Mouse (Mus musculus): Measurements from ENCODE around the gene Polr2a. TPM values are rescaled to one million over a fixed set of nuclear protein-coding genes. Genes with fewer than 3 reads are reported as not detected.

Polr2a gene
- polyA plus RNA-seq, 1 experiment from 2014 or later = 32.2 TPM

DNA sequence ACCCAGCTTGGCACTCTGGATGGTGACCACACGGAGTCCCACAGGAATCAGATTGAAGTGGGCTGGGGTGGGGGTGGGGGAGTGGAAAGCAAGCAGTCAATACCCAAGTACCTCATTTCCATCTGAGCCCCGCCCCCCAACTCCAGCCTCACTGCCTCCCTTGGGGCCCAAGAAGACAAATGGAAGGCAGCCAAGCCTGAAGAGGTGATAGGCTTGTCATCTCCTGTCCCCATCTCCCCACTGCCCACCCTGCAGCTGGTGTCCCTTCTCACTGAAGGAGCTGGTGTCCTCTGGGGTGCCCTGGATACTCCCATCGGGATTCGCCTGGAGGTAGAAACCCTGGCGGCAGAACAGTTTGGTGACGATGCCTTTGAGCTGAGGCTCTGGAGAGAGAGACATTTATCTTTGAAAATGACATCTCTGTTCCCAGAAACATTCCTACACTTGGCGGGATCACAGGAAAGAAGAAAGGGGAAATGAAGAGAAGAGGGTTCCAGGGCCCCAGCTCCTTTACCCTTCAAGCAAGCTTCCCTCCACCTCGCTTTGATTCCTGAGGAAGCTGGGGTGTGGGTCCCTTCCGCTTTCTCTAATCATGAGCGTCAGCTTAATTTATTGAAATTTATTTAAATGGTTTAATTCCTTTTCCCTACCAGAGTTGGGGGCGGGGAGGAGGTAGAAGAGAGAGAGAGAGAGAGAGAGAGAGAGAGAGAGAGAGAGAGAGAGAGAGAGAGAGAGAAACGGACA lies 41.1 kb upstream of the Polr2a start:
- 16% methylated on average over 12 of the region's 12 CpGs for WGBS
- ATAC-seq (ENCODE audit: low FRiP score) = no peak
- Histone ChIP-seq H3K9ac (peak overlapping the region; percentile 73; the same call in 1 of the 2 replicates), H3K27ac (peak overlapping the region; percentile 93), H3K9me3 (replicated peaks) (no peaks in the 10 kb centered on the region), H3K27me3 (peaks cover 57% of the 10 kb centered on the region), H3K4me3 (peak overlapping the region; percentile 53), H3K4me1 (peaks cover 64% of the 10 kb centered on the region), H3K36me3 (no peaks in the 10 kb centered on the region), H3K4me2 (replicated peaks) (peak overlapping the region; percentile 90)

DNA sequence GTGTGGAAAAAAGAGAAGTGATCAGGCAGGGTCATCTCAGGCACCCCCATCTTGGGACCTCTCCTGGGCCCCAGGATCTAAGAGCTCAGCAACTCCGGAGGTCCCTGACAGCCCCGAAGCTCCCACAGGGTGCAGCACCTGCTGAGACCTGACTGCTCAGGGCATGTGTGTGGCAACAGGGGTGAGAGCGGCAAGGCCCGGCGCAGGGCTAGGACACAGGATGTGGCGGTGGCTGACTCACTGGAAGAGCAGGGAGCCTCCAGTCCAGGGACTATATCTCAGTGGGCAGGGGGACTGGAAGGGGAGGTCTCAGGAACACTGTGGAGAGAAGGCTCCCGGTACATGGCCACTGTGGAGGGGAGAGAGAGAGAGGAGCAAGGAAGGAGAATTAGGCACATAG lies 39.5 kb upstream of the Polr2a start:
- Histone ChIP-seq H3K4me3 (no peak overlapping the region), H3K9me3 (replicated peaks) (no peaks in the 10 kb centered on the region), H3K4me2 (replicated peaks) (no peak overlapping the region), H3K27me3 (peaks cover 53% of the 10 kb centered on the region), H3K4me1 (peaks cover 48% of the 10 kb centered on the region), H3K27ac (no peak overlapping the region), H3K9ac (no peak overlapping the region), H3K36me3 (no peaks in the 10 kb centered on the region)
- ATAC-seq (ENCODE audit: low FRiP score) = no peak
- 76% methylated on average over 7 of the region's 7 CpGs for WGBS

DNA sequence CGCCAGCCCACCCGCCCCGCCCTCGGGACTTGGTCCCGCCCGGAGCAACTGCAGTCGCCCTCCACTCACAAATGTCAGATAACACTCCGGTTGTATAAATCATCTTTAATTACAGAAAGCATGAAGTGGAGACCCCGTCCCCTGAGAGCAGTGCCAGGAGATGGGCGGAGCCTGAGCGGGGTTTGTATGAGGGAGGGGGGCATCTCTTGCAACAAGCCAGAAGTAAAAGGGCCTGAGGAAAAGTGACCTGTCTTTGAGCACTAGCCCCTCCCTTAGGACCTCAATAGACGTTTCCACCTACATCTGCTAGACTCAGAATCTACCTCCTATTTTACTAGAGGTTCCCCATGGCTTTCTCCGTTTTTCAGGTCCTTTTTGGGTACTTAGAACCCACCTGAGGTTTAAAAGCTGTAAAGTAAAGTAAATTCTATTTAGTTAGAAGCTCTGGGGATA lies 37.6 kb upstream of the Polr2a start:
- Histone ChIP-seq H3K4me1 (peaks cover 30% of the 10 kb centered on the region), H3K9me3 (replicated peaks) (no peaks in the 10 kb centered on the region), H3K27ac (no peak overlapping the region), H3K4me3 (peak overlapping the region; percentile 38), H3K27me3 (peaks cover 44% of the 10 kb centered on the region), H3K9ac (peak overlapping the region; percentile 55; the same call in 1 of the 2 replicates), H3K36me3 (no peaks in the 10 kb centered on the region), H3K4me2 (replicated peaks) (peak overlapping the region; percentile 74)
- WGBS = 5% methylated on average over 13 of the region's 13 CpGs
- no peak for ATAC-seq (ENCODE audit: low FRiP score)

DNA sequence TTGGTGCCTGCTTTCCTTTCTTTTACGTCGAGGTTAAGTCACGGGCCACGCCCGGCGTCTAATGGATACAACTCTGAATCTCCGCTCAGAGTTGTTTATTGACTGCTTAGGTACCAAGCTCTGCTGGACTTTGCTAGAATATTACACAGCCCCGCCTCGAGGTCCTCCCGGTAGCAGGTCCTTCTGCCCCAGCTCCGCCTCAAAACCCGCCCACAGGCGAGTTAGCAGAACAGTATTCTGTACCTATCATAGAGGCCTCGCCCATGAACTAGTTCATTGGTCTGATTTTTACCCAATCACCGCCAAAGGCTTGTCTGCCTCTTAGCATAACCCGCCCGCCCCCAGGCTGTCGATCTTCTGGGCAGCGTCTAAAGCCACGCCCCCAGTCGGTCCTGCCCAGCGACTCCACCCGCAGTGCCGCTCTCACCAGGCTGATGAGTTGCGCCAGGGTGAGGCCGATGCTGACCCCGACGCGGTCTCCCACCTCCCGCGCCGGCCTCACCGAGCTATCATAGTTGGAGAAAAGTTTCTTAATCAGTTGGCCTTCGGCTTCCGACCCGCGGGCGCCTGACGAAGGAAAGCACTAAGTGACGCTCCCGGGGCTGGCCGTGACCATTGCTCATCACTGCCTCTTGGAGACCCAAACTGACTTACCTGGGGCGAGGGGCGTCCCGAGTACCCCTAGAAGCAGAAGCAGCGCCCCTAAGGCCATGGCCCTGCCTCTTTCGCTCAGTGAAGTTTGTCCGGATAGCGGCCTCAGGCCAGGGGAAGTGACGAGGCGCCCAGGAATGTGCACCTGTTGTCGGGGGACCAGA lies 36.9 kb upstream of the Polr2a start, which contains the start of gene Chrnb1:
Gene Chrnb1 (minus strand): TSS at position 776 of the 815 bp plus-strand sequence.
- ATAC-seq (ENCODE audit: low FRiP score) = peak; percentile 91
- no peaks in the 10 kb centered on the region for H3K9me3 ChIP-seq (replicated peaks)
- H3K4me1 ChIP-seq = peaks cover 26% of the 10 kb centered on the region
- no peak within 1 kb of the TSS for H3K27ac ChIP-seq
- no peaks in the 10 kb centered on the region for H3K36me3 ChIP-seq
- H3K9ac ChIP-seq = peak within 1 kb of the TSS; percentile 55
- peak within 1 kb of the TSS; percentile 38 for H3K4me3 ChIP-seq
- H3K27me3 ChIP-seq = peaks cover 44% of the 10 kb centered on the region
- 2% methylated on average over 52 of the region's 52 CpGs for WGBS
- H3K4me2 ChIP-seq (replicated peaks) = peak within 1 kb of the TSS; percentile 74

DNA sequence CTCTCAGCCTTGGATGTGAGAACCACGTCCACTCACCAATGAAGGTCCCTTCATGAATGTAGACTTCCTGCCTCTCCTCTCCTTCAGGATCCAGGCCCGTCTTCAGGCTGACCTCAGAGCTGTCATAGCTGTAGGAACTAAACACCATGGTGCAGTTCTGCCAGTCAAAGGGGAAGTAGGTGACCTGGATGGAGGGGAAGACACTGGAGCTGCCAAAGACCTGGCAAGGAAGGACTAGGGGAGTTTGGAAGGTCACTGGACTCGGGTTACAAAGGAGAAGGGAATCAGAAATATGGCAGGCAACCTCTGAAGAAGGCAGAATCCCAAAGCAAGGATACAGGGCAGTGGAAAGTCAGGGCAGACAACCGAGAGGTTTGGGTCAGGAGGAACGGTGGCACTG lies 35.0 kb upstream of the Polr2a start:
- Histone ChIP-seq H3K4me1 (peaks cover 9% of the 10 kb centered on the region), H3K27me3 (peaks cover 44% of the 10 kb centered on the region)
- whole genome bisulfite sequencing = 70% methylated on average over 5 of the region's 5 CpGs

DNA sequence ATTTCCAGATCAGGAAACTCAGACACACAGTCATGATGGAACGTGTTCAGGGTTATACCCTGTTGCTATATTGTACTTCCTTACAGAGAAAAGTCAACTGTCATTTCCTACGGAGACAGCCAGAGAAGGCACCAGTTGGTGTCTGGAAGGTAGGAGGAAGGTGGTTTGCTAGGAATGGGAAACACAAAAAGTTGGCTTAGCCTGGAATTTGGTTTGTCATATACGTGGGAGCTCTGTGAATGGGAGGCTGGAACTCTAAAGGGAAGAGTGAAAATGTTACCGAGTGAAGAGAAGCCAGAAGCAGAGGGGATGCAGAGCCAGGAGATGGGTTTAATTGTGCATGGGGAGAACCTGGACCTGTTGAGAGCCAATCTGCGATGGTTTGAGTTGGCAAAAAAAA lies 33.0 kb upstream of the Polr2a start:
- Histone ChIP-seq H3K36me3 (no peaks in the 10 kb centered on the region), H3K27ac (no peak overlapping the region), H3K27me3 (peaks cover 27% of the 10 kb centered on the region), H3K9ac (no peak overlapping the region), H3K4me1 (peaks cover 9% of the 10 kb centered on the region), H3K9me3 (replicated peaks) (no peaks in the 10 kb centered on the region), H3K4me2 (replicated peaks) (no peak overlapping the region), H3K4me3 (no peak overlapping the region)
- 75% methylated on average over 5 of the region's 5 CpGs for WGBS
- ATAC-seq (ENCODE audit: low FRiP score) = no peak

More for the DNA sequence above, 35.0 kb upstream of the Polr2a start:
- Histone ChIP-seq H3K4me3 (no peak overlapping the region), H3K36me3 (no peaks in the 10 kb centered on the region), H3K9me3 (replicated peaks) (no peaks in the 10 kb centered on the region), H3K27ac (no peak overlapping the region), H3K4me2 (replicated peaks) (no peak overlapping the region), H3K9ac (no peak overlapping the region)
- no peak for ATAC-seq (ENCODE audit: low FRiP score)

DNA sequence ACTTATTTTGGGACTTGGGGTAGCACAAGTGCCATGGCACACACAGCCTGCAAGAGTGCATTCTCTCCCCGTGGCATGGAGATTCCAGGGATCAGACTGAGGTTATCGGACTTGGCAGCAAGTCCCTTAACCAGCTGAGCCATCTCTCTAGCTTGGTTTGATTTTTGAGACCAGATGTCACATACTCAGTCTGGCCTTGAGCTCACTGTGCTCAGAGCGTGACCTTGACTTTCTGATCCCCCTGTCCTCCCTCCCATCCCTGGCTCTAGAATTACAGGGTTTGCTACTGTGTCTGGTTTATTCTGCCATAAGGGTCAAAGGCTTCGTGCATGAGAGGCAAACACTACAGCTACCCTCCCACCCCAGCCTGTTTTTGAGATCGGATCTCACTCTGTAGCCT lies 31.0 kb upstream of the Polr2a start:
- no peaks in the 10 kb centered on the region for H3K36me3 ChIP-seq
- no peak overlapping the region for H3K4me2 ChIP-seq (replicated peaks)
- H3K27ac ChIP-seq = no peak overlapping the region
- no peak overlapping the region for H3K4me3 ChIP-seq
- ATAC-seq (ENCODE audit: low FRiP score) = no peak
- 72% methylated on average over 5 of the region's 5 CpGs for WGBS
- H3K27me3 ChIP-seq = peaks cover 19% of the 10 kb centered on the region; the same call in 1 of the 2 replicates
- no peak overlapping the region for H3K9ac ChIP-seq
- H3K9me3 ChIP-seq (replicated peaks) = no peaks in the 10 kb centered on the region
- H3K4me1 ChIP-seq = no peaks in the 10 kb centered on the region

DNA sequence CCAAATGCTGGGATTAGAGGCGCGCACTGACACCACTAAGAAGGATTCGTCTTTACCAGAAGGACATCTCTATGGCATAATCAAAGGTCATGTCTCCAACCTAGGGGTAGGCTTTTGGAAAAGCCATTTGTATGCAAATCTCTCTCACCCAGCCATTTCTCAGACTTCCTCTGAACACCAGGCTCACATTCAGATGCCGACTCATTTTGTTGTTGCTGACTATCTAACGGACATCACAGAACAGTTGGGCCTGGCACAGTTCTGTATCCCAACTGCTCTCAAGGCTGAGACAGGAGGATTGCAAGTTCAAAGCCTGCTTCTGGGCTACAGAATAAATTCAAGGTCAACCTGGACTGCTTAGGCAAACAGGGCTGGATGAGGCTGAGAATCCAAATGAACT lies 28.9 kb upstream of the Polr2a start:
- H3K36me3 ChIP-seq = no peaks in the 10 kb centered on the region
- 81% methylated on average over 5 of the region's 5 CpGs for WGBS
- no peaks in the 10 kb centered on the region for H3K9me3 ChIP-seq (replicated peaks)
- H3K27me3 ChIP-seq = 0 out of 2 replicates have a peak, but pooled peaks cover 5% of the 10 kb centered on the region
- no peak overlapping the region for H3K4me3 ChIP-seq
- H3K27ac ChIP-seq = no peak overlapping the region
- no peak overlapping the region for H3K9ac ChIP-seq
- no peaks in the 10 kb centered on the region for H3K4me1 ChIP-seq
- no peak overlapping the region for H3K4me2 ChIP-seq (replicated peaks)
- ATAC-seq (ENCODE audit: low FRiP score) = no peak

DNA sequence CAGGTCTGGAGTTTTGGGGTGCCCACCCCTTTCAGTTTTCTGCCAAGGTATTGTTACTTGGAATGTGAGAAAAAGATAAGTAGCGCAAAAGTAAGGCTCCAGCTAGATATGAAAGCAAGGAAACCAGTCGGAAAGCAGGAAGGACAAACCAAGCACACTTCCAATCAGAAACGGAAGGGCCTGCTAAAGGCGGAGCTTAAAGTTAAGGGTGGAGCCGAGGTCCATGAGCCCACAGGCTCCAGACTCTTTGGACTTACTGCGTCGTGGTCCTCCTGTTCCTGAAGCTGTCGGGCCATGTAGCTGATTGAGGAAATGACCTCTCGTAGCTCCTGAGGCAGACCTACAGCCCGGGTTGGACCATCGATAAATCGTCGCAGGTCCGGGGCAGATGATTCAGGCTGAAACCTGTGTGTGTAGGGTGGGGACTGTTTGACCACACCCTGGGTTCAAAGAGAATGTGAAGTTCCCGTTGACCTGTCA lies 26.4 kb upstream of the Polr2a start:
- no peak for ATAC-seq (ENCODE audit: low FRiP score)

DNA sequence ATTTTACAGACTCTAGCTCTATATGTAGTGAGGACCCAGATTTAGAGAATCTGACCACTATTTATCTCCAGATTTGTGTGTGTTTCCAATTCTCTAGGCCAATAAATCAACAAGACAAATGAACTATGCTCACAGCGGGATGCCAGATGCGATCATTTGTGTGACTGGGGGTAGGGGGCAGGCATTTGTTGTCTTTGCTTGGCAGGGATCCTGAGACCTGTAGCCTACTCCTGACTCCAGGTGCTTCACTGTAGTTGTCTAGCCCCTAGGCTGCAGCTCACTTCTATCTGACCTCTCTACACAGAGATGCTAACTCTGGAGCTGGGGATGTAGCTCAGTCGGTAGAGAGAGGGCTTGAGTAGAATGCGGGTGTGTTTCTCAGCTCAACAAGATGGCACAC lies 23.4 kb upstream of the Polr2a start:
- no peak for ATAC-seq (ENCODE audit: low FRiP score)
- H3K27me3 ChIP-seq = peaks cover 23% of the 10 kb centered on the region

More for the DNA sequence above, 26.4 kb upstream of the Polr2a start:
- Histone ChIP-seq H3K9me3 (replicated peaks) (no peaks in the 10 kb centered on the region), H3K4me3 (no peak overlapping the region), H3K27ac (no peak overlapping the region), H3K36me3 (no peaks in the 10 kb centered on the region), H3K4me1 (0 out of 2 replicates have a peak, but pooled peaks cover 4% of the 10 kb centered on the region), H3K9ac (no peak overlapping the region), H3K4me2 (replicated peaks) (0 out of 2 replicates have a peak overlapping the region, but pooled peaks have one; percentile 13), H3K27me3 (peaks cover 5% of the 10 kb centered on the region; the same call in 1 of the 2 replicates)
- WGBS = 49% methylated on average over 15 of the region's 15 CpGs

DNA sequence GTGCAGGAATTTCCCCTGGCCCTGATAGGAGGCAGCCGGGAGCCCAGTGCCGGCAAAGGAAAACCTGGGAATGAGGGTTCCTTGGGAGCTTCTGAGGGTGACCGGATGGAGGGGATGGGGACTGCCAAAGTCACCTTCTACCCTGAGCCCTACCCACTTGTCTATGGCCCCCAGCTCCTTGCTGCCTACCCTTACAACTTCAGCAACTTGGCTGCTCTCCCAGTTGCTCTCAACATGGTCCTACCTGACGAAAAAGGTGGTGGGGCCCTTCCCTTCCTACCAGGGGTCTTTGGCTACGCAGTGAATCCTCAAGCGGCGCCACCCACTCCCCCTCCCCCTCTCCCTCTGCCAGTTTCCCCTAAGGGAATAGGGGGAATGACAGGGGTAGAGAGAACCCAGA lies 20.5 kb upstream of the Polr2a start:
- no peak for ATAC-seq (ENCODE audit: low FRiP score)
- peaks cover 31% of the 10 kb centered on the region for H3K27me3 ChIP-seq
- no peak overlapping the region for H3K27ac ChIP-seq
- H3K9me3 ChIP-seq (replicated peaks) = no peaks in the 10 kb centered on the region
- 63% methylated on average over 7 of the region's 7 CpGs for WGBS
- no peak overlapping the region for H3K9ac ChIP-seq
- no peak overlapping the region for H3K4me2 ChIP-seq (replicated peaks)
- H3K4me3 ChIP-seq = no peak overlapping the region
- peaks cover 10% of the 10 kb centered on the region; the same call in 1 of the 2 replicates for H3K4me1 ChIP-seq
- peaks cover 11% of the 10 kb centered on the region; the same call in 1 of the 2 replicates for H3K36me3 ChIP-seq

More for the DNA sequence above, 23.4 kb upstream of the Polr2a start:
- Histone ChIP-seq H3K36me3 (no peaks in the 10 kb centered on the region), H3K9ac (no peak overlapping the region), H3K4me2 (replicated peaks) (no peak overlapping the region), H3K4me1 (0 out of 2 replicates have a peak, but pooled peaks cover 7% of the 10 kb centered on the region), H3K27ac (no peak overlapping the region), H3K4me3 (no peak overlapping the region), H3K9me3 (replicated peaks) (no peaks in the 10 kb centered on the region)
- WGBS = 35% methylated on average over 4 of the region's 4 CpGs
